Mouse (Mus musculus) thymus, postnatal 10 days (tissue): ENCODE results near the gene Cda.
"Not testable (repeated sequence)": the region's sequence is repeated elsewhere in the genome, so short reads cannot be mapped to it uniquely, and the experiment has no call there.

Experiments
- DNase-seq, 2 experiments: peaks; one replicate each; pipeline ENCODE4 v3.0.0; 2021; ENCODE audit warnings: low spot score in 2 of 2

The Cda gene

DNA sequence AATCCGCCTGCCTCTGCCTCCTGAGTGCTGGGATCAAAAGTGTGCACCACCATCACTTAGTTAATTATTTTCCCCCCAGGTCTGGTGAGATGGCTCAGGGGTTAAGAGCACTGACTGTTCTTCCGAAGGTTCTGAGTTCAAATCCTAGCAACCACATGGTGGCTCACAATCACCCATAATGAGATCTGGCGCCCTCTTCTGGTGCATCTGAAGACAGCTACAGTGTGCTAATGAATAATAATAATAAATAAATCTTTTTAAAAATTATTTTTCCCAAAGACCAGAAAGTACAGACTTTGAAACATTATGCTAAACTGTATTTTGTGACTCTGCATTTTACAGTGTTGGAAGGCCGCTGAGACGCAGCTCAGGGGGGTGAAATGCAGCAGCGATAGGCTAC is 32.1 kb downstream of the Cda start:
- DNase-seq: no peak

DNA sequence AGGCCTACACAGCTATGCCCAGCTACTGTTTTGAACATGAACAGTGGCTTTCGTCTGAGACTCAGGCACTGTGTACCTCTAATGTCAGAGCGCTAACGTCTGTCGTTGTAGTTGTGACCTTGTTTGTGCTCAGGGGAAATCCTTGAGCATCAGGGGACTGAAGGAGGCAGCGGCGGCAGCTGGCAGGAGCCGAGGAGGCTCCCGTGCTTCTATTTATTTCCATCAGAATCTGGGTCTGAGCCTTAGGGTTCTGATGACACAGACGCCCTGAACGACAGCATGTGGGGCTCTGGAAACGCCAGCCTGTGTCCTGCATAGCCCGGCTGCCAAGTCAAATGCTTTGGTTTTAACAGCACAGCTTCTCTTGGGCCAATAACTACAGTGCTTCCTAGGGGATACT is 32.8 kb downstream of the Cda start:
- no peak for DNase-seq

DNA sequence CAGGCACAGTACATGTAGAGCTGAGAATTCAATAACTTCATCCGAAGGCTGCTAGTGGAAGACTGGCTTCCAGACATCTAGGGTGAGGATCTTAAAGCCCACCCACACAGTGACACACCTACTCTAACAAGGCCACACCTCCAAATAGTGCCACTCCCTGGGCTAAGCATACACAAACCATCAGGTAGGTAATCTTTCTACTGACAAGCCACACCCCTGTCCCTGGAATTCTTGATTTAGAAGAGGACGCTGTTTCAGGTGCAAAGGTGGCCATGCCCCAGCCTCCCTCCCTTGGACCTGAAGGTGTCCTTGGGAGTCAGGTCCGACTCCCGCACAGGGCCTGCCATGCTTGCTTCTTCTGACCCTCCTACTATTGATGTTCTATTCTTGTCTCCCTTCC is 34.7 kb downstream of the Cda start:
- DNase-seq: no peak

DNA sequence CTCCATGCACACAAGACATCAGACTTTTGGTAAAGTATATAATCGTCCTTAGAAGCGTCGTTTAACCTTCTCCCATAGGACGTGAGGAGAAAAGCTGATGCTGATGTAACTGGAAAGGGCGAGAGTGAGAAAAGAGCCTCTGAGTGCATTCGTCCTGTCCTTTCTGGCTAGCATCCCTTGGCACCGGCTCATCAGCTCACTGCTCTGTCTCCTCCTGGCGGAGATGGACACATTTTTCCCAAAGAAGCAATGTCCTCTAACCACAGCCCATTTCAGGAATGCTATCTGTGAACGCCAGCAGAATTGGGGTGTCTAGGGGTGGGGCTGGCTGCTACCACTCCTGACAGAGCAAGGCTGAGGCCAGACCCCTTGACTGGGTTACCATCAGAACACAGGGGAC is 36.1 kb downstream of the Cda start:
- DNase-seq: no peak

DNA sequence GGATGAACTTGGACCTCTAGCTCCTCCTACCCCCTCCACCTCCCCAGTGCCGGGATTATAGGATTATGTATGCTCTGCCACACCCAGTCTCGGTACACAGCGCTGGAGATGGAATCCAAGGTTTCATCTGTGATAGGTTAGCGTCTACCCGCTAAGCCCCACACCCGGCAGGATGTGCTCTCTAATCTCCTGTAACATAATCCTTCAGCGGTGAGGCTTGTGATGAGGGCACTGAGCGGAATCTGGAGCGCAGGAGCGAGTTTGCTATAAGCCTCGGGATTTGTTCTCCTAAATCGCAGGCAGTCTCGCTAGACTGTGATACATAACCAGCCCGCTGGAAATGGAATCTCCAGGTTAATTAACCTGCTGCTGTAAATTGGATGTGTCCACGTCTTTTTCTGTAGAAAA is 37.5 kb downstream of the Cda start:
- no peak for DNase-seq

DNA sequence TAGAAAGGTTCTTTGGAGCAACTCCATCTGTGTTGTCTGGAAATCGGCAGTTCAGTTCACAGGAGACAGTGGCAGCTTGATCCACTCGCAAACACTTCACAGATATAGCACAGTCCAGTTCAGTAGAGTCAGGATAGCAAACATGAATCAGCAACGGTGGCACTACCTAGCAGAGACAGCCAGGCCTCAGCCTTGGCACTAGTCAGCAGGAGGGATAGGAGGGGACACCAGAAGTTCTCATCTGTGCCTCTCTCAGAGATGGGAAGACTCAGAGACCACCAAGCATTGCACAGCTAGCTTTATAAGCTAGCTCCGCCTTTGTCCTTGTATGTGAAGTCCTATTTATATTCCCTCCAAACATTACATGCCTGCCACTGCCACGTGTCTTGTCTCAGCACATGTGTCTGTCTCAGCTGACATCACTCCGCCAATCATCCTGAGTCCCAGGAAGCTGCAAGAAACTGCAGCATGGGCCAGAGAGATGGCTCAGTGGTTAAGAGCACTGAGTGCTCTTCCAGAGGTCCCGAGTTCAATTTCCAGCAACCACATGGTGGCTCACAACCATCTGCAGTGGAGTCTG is 39.8 kb downstream of the Cda start:
- no peak for DNase-seq

DNA sequence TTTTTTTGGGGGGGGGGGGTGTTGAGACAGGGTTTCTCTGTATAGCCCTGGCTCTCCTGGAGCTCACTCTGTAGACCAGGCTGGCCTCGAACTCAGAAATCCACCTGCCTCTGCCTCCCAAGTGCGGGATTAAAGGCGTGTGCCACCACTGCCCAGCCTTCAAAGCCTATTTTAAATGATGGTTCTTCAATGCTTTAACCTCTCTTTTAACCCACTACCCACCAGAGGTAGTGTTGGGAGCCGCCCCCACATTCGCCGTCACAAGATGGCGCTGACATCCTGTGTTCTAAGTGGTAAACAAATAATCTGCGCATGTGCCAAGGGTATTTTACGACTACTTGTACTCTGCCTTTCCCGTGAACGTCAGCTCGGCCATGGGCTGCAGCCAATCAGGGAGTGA is 40.6 kb downstream of the Cda start:
- DNase-seq: not testable (repeated sequence)

DNA sequence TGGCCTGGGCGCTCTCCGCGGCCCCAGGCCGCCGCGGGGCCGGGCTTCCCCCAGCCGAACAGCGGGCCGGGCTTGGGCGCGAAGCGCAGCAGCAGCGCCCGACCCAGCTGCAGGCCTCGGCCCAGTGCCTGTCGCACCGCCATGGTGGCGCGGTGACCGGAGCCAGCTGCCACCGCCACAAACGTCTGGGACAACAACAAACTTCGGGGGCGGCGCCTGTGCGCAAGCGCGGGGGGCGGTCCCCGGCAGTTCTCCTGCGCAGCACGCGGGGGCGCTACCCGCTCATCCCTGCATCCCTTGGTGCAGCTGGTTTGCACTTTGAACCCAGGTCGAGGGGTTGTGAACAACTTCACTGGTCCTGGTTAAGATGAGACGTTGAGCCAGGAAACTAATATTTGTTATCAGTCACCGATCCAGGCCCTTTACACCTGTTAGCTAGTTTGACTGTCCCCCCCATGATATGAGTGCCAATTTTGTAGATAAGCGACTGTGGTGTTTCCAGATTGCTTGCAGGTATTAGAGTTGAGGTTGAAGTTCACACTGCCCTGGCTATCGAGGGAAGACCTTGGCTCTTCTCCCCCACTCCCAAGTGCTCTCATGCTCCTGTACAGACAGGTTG is 41.6 kb downstream of the Cda start, which contains the start of gene Pink1:
Gene Pink1 (minus strand): TSS at position 231 of the 619 bp plus-strand sequence.
- peak; percentile 84 to 90 for DNase-seq

DNA sequence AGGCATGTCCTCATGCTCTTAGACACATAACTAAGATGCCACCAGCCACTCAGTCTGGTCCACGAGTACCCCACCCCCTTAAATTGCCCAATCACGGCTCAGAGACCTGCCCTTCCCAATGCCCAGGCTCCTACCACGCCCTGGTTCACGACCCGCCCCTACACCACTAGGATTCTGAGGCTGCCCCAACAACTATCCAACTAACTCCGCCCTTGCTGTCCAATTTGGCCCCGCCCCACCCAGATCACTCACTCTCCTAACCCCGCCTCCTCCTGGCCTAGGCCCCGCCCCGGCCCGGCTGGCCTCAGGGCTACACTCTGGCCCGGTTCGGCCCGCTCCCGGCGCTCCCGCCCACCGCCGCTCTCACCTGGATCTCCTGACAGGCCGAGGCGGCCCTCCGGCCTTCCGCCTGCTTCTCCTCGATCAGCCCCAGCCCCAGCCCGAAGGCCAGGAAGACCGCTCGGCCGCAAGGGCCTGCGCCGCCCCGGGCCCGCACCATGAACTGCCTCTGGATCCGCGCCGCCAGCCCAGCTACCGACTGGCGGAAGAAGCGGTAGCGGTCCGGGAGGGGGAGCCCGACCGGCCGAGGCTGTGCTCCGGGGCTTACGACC is 42.2 kb downstream of the Cda start:
- peak; percentile 79 to 83 for DNase-seq

DNA sequence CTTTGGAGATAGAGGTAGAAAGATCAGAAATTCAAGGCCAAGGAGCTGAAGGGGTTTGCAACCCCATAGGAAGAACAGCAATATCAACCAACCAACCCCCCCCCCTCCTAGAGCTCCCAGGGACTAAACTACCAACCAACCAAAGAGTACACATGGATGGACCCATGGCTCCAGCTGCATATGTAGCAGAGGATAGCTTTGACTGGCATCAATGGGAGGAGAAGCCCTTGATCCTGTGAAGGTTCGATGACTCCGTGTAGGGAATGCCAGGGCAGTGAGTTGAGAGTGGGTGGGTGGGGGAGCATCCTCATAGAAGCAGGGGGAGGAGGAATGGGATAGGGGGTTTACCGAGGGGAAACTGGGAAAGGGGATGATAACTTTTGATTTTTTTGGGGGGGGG is 43.3 kb downstream of the Cda start:
- DNase-seq: no peak

DNA sequence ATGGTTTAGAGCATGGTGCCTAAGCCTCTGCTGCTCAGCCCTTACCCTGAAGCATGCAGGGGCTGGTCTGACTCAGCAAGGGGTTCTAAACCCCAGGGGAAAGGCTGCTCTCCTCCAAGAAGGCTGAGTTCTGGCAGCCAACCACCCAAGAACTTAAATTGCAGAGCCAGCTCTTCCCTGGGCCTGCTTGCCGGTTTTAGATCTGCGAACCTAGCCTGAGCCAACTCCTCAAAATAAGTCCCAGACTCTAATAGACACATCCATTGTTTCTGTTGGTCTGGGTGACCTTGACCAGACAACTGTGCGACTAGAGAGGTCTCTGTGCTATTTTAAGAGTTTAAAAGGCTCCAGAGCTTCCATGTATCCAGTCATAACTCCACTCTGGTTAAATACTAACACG is 44.0 kb downstream of the Cda start:
- no peak for DNase-seq

DNA sequence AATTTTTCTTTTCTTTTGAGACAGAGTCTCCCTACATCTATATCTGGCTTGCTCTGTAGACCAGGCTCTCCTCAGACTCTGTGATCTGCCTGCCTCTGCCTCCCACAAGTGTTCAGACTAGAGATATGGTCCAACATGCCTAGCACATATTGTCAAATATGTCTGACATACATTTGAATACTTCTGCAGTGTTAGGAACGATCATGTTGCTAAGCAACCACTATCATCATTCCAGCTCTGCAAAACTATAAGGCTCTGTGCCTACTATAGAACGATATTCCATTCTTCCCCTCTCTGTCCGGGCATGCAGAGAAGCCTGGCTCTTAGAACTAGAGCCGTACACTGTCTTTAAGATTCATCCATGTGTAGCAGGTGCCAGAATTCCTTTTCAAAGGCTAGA is 45.1 kb downstream of the Cda start:
- DNase-seq: no peak

DNA sequence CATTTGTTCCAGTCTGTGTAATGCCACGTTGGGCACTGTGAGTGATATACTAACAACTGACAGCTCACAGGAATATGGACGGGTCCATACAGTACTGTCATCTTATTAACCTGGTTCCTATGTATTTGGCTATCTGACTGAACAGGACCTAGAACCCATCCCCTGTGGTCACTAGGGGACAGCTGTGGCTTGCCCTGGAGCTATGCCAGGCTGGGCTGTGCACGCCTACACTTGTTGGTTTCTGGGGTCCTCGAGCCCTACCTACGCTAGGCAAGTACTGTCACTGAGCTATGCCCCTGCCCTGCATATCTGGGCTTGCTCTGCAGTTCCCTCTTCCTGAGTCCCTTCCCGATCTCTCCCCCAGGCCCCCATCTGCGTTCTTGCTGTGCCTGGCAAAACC is 46.3 kb downstream of the Cda start:
- DNase-seq: no peak

DNA sequence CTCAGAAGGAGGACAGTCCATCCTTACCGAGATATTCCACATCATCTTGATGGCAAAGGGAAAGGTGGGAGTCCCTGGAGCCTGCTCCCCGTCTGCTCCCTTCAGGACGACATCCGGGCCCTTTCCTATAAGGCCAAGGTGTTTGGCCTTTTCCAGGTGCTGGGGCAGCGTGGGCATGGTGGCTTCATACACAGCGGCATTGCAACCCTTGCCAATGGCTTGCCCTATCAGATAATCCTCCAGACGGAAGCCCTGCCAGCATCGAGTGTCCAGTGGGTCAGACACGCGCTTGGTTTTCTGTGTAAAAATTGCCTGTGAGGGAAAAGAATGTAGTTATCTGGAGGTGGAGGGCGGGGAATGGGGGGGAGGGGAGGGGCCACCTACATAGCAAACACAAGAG is 47.1 kb downstream of the Cda start:
- no peak for DNase-seq

DNA sequence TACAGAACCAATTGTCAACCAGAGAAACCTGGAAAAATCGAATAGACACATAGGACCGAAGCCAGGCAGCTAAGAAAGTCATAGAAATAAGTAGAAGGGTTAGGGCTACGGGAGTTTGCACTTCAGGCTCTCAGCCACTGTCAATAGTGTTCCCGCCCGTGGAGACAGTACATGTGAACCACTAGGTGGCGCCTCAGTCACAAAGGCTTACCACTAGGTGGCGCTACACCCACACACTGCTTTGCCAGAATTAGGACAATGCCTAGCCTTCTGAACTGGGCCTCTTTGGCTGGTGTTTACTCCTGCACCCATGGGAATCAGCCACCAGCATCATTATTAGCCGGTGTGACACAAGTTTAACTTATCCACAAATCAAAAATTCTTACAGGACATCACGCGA is 48.3 kb downstream of the Cda start:
- peak; percentile 52 to 77 for DNase-seq

DNA sequence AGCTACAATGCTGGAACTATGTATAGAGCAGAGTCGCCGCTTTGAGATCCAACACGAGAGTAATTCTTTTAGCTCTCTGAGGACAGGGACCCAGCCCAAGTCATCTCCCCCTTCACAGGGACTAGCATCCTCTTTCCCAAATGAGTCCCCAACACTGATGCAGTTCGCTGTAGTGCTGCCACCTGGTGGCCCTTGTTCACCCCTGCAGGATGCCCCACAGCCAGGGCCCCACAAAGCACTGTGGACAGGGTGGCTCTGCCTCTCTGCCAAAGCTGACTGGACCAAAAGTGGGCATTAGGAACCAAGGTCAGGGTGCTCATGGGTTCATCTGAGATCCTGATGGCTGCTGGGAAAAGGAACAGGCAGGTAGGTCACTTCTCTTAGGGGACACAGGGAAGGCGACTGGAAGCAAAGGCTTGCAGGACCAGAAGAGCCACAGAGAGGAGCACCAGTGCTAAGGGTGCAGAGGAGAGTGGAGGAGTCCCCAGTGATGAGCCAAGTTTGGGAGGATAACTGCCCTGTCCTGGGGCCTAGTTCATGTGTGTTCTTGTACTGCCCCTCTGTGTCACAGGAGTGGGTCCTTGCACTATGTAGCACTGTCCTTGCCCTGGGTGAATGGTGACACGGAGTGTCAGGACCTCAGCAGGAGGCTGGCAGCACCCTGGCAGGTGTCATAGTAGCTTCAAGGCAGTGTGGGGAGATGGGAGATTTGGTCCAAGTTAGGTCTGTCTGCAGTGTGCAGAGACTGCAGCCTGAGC is 49.1 kb downstream of the Cda start:
- peak; percentile 36 to 55 for DNase-seq

DNA sequence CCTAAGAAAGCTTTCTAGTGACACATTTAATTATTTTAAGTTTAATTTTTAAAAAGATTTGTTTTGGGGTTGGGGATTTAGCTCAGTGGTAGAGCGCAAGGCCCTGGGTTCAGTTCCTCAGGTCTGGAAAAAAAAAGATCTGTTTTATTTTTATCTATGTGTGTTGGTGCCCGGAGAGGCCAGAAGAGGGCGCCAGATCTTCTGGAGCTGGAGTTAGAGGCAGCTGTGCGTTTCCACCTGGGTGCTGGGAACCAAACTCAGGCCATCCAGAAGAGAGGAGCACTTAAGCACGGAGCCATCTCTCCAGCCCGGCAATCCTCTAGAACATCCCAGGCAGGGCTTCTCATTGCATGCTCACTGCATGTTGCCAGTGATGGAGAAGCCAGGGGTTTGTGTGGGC is 51.4 kb downstream of the Cda start:
- DNase-seq: no peak

DNA sequence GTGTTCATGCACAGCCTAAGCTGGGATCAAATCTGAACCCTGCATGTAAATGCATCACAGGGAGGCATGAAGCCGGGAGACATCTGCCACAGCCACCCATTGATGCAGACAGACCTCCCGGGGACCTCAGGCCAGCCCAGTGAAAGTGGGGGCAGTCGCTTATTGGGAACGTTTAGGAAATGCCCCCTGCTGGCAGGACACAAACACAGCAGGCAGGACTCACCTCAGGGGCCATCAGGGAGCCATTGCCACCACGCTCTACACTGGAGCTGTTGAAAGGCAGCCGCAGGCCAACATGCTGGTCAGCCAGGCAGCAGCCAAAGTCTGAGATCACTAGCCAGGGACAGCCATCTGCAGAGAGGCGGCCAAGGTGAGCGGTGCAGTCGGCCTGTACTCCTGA is 52.0 kb downstream of the Cda start:
- no peak for DNase-seq

DNA sequence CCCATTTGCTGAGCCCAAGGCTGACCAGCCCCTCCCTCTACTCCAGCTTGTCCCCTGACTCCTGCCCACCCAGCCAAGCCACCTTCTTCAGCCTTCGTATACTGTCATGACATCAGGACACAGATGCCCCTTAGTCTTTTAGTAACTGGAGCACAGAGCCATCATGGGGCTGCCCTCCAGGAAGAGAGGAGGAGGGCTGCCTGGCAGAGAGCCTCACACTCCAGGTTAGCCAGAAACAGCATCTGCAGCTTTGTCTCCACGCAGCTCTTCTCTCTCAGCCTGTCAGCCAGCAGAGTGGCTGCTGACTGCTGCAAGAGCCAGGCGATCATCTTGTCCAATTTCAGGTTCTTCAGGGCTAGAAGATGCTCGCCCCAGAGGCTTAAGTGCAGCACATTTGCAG is 54.0 kb downstream of the Cda start:
- no peak for DNase-seq

DNA sequence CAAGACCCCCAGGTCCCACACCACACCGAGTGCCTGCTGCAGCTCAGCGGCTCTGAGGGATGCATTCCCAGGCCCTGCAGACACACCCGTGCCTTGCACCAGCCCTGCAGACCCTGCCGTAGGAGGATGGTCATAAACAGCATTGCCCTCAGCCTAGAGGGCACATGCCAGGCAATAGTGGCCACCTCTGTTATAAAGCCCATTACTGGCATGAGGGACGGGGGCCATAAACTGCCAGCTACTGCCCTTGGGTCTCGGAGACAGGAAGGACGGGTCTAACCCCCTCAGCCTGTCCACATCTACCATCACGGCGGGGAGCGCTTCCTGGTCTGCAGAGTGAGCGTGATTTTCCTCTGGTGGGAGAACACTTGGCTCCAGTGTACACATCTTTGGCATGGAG is 54.8 kb downstream of the Cda start:
- DNase-seq: no peak

DNA sequence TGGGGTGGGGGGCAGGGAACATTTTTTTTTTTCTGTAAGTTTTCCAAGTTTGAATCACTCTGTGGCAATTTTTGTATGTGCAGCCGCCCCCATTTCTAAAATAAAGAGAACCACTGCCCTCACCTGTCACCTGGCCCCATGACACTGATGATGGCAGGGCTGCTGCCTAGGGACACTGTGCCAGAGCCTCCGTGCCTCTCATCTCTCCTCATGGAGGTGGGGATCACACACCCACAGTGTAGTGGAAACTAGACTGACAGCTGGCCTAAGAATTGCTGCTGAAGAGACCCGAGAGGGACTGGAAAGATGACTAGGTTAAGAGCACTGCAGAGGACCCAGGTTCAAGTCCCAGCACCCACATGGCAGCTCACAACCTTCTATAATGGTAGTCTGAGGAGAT is 55.7 kb downstream of the Cda start:
- no peak for DNase-seq

DNA sequence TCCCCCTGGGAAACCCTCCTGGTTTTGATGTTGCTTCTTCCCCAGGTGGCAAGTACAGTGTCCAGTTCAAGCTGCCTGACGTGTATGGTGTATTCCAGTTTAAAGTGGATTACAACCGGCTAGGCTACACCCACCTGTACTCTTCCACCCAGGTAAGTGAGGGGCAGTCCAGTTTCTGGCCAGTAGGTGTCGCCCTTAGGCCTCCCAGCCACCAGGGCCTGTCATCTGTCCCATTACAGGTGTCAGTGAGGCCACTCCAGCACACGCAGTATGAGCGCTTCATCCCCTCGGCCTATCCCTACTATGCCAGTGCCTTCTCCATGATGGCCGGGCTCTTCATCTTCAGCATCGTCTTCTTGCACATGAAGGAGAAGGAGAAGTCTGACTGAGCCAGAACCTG is 56.2 kb downstream of the Cda start:
- DNase-seq: peak in 1 of 2 experiments; percentile 47
